Mouse (Mus musculus) stomach, embryonic 16.5 days (tissue): Measurements from ENCODE around the gene Nanos2. TPM values are rescaled to one million over a fixed set of nuclear protein-coding genes. Genes with fewer than 3 reads are reported as not detected.

Experiments
- ATAC-seq: fragments of 200-750 bp; cut with Nextera tagmentation; 2 replicates; pipeline ENCODE4 v1.8.0; 2017; ENCODE audit warnings: moderate number of reproducible peaks, moderate TSS enrichment; ENCODE audit not compliant: insufficient read depth, low FRiP score
- H3K27ac ChIP-seq: fragments of 300-500 bp; sonication (generic); 2 replicates; pipeline ENCODE4 v1.5.1; 2014; ENCODE audit warnings: low read length
- H3K27me3 ChIP-seq: fragments of 300-500 bp; sonication (generic); 2 replicates; pipeline ENCODE4 v1.6.1; 2014; ENCODE audit warnings: low read length, control low read depth, mixed read lengths; ENCODE audit not compliant: control insufficient read depth, insufficient read depth
- H3K36me3 ChIP-seq: fragments of 300-500 bp; sonication (generic); 2 replicates; pipeline ENCODE4 v1.6.1; 2014; ENCODE audit warnings: low read length; ENCODE audit not compliant: control insufficient read depth, insufficient read depth
- H3K4me1 ChIP-seq: fragments of 300-500 bp; sonication (generic); 2 replicates; pipeline ENCODE4 v1.6.1; 2014; ENCODE audit warnings: low read length, control low read depth, mixed read lengths; ENCODE audit not compliant: control insufficient read depth, insufficient read depth
- H3K4me2 ChIP-seq: fragments of 300-500 bp; sonication (generic); 2 replicates; pipeline ENCODE4 v1.6.1; 2014; ENCODE audit warnings: low read depth, low read length, mixed read lengths
- H3K4me3 ChIP-seq: fragments of 300-500 bp; sonication (generic); replicated peaks from 2 replicates; pipeline ENCODE4 v1.5.1; 2014; ENCODE audit warnings: mild to moderate bottlenecking, low read length
- H3K9ac ChIP-seq: fragments of 300-500 bp; sonication (generic); 2 replicates; pipeline ENCODE4 v1.6.1; 2014; ENCODE audit warnings: low read length
- H3K9me3 ChIP-seq: fragments of 300-500 bp; sonication (generic); replicated peaks from 2 replicates; pipeline ENCODE4 v1.6.1; 2016; ENCODE audit warnings: low read length, control low read depth; ENCODE audit not compliant: control insufficient read depth
- WGBS: fragments of 180-500 bp; shearing (Covaris S2); extraction: QIAGEN DNeasy Blood & Tissue Kit; methylation state at CpG from one replicate; pipeline ENCODE4 v1.1.7; 2014; 5-methylcytosine and 5-hydroxymethylcytosine counted together
- polyA plus RNA-seq: library from polyadenylated mRNA; unstranded; fragments of >200 nt; fragmentation: Nextera tagmentation; extraction: Ambion mirVana; gene quantifications from 2 replicates; pipeline ENCODE4 v1.2.1, GENCODE M21; 2015

Nanos2 gene
- polyA plus RNA-seq, 1 experiment from 2014 or later = not detected

- WGBS = 6% methylated on average over 12 of the region's 12 CpGs
- peak overlapping the region; percentile 90 for H3K27ac ChIP-seq
- H3K4me2 ChIP-seq = peak overlapping the region; percentile 78
- H3K9ac ChIP-seq = peak overlapping the region; percentile 42
- H3K36me3 ChIP-seq = peaks cover 6% of the 10 kb centered on the region; the same call in 1 of the 2 replicates
- H3K9me3 ChIP-seq = no peaks in the 10 kb centered on the region
- H3K4me1 ChIP-seq = peaks cover 45% of the 10 kb centered on the region
- peak overlapping the region; percentile 63 for H3K4me3 ChIP-seq
- H3K27me3 ChIP-seq = no peaks in the 10 kb centered on the region
- ATAC-seq = no peak
Measured at GRCm38 (mm10) chr7:19006476-19006875, 19.3 kb downstream of the Nanos2 start.

- no peaks in the 10 kb centered on the region for H3K27me3 ChIP-seq
- H3K27ac ChIP-seq = peak overlapping the region; percentile 90
- peak overlapping the region; percentile 44 for H3K4me2 ChIP-seq
- H3K4me1 ChIP-seq = peaks cover 43% of the 10 kb centered on the region
- peaks cover 6% of the 10 kb centered on the region; the same call in 1 of the 2 replicates for H3K36me3 ChIP-seq
- H3K4me3 ChIP-seq = no peak overlapping the region; the same call in 1 of the 2 replicates
- no peaks in the 10 kb centered on the region for H3K9me3 ChIP-seq
- 50% methylated on average over 13 of the region's 13 CpGs for WGBS
- peak overlapping the region; percentile 24; the same call in 1 of the 2 replicates for H3K9ac ChIP-seq
- peak; percentile 63 for ATAC-seq
Measured at GRCm38 (mm10) chr7:19007026-19007977, 20.1 kb downstream of the Nanos2 start.

GRCm38 (mm10) chr7:19010581-19010980 is 23.4 kb downstream of the Nanos2 start:
- Histone ChIP-seq H3K9ac (no peak overlapping the region), H3K9me3 (no peaks in the 10 kb centered on the region), H3K36me3 (no peaks in the 10 kb centered on the region), H3K4me2 (no peak overlapping the region), H3K4me3 (no peak overlapping the region), H3K27ac (no peak overlapping the region), H3K4me1 (peaks cover 33% of the 10 kb centered on the region), H3K27me3 (no peaks in the 10 kb centered on the region)
- WGBS = 69% methylated on average over 7 of the region's 7 CpGs
- no peak for ATAC-seq

DNA sequence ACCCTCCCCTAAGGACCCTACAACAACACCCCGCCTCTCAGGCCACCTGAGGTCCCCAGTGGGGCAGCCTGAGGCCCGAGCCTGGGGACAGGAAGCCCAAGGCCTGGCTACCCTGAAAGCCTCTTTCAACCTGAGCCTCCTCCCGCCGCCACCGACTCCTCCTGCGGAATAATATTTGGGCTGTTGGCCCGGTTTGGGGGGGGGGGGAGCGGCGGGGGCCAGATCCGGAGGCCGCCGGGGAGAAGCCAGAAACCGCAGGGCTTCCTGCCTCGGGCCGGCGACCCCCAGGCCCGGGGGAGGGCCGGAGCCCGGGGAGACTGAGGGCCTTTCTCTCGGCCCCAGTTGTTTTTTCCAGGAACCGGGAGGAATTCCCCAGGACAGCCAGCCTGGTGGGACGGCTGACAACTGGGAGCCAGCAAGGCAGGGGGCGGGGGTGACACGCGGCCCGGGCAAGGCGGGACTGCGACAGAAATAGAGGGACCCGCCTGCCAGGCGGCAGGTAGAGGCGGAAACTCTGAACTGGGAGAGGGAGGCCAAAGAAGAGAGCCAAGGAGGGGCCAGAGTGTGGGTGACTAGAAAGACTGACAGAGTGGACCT is 24.9 kb downstream of the Nanos2 start:
- Histone ChIP-seq H3K27ac (peak overlapping the region; percentile 77), H3K9me3 (no peaks in the 10 kb centered on the region), H3K4me3 (peak overlapping the region; percentile 44), H3K9ac (peak overlapping the region; percentile 84), H3K4me1 (peaks cover 19% of the 10 kb centered on the region), H3K36me3 (no peaks in the 10 kb centered on the region), H3K27me3 (no peaks in the 10 kb centered on the region), H3K4me2 (peak overlapping the region; percentile 70)
- WGBS = 3% methylated on average over 29 of the region's 31 CpGs
- ATAC-seq = peak; percentile 46

DNA sequence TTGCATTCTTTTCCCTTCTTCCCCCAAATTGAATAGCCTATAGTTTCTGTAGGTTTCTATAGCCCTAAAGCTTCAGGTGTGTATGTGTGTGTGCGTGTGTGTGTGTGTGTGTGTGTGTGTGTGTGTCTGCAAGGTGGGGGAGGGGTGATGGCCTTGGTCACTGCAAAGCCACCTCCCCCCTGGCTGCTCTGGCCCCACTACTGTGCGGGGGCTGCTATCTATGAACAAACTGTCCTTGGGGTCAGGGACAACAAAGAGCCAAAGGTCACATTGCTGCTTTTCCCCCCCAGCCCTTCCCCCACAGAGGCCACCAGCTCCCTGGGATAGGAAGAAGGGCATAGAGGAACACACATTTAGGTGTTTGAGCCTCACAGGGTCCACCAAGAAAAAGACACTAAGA is 25.7 kb downstream of the Nanos2 start:
- H3K27me3 ChIP-seq = no peaks in the 10 kb centered on the region
- peaks cover 18% of the 10 kb centered on the region; the same call in 1 of the 2 replicates for H3K4me1 ChIP-seq
- no peak for ATAC-seq
- H3K4me2 ChIP-seq = 0 out of 2 replicates have a peak overlapping the region, but pooled peaks have one; percentile 70
- no peak overlapping the region for H3K4me3 ChIP-seq
- H3K36me3 ChIP-seq = no peaks in the 10 kb centered on the region
- H3K27ac ChIP-seq = no peak overlapping the region; the same call in 1 of the 2 replicates
- WGBS = 48% methylated on average over 2 of the region's 2 CpGs
- no peaks in the 10 kb centered on the region for H3K9me3 ChIP-seq
- H3K9ac ChIP-seq = no peak overlapping the region

- no peak for ATAC-seq
- no peak overlapping the region for H3K27ac ChIP-seq
- H3K9me3 ChIP-seq = no peaks in the 10 kb centered on the region
- no peaks in the 10 kb centered on the region for H3K27me3 ChIP-seq
- H3K4me1 ChIP-seq = peaks cover 13% of the 10 kb centered on the region; the same call in 1 of the 2 replicates
- no peak overlapping the region for H3K9ac ChIP-seq
- 66% methylated on average over 15 of the region's 15 CpGs for WGBS
- no peak overlapping the region for H3K4me2 ChIP-seq
- H3K36me3 ChIP-seq = no peaks in the 10 kb centered on the region
- H3K4me3 ChIP-seq = no peak overlapping the region
Measured at GRCm38 (mm10) chr7:19014452-19014851, 27.3 kb downstream of the Nanos2 start.

DNA sequence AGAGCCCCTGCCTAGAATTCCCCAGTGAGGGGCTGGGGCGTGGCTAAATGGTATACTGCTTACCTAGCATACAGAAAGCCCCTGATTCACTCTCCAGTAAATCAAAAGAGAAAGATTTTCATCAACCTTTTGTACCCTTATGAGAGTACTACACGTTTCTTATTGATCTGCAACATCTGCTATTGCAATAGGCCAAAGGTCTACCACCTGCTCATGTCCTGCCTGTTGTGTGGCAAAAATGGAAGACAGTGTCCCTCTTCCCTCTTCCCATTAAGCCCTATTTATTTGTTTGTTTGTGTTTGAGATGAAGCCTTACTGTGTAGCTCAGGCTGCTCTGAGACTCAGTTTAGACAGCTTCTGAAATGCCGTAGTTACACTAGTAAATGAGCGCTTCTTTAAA is 28.8 kb downstream of the Nanos2 start:
- Histone ChIP-seq H3K36me3 (no peaks in the 10 kb centered on the region), H3K9ac (no peak overlapping the region), H3K4me3 (no peak overlapping the region), H3K4me2 (no peak overlapping the region), H3K4me1 (peaks cover 9% of the 10 kb centered on the region; the same call in 1 of the 2 replicates), H3K9me3 (no peaks in the 10 kb centered on the region), H3K27ac (no peak overlapping the region), H3K27me3 (0 out of 2 replicates have a peak, but pooled peaks cover 4% of the 10 kb centered on the region)
- ATAC-seq = no peak
- 86% methylated on average over 4 of the region's 4 CpGs for WGBS

- Histone ChIP-seq H3K9me3 (no peaks in the 10 kb centered on the region), H3K36me3 (no peaks in the 10 kb centered on the region), H3K9ac (no peak overlapping the region), H3K4me1 (0 out of 2 replicates have a peak, but pooled peaks cover under 1% of the 10 kb centered on the region), H3K27ac (no peak overlapping the region), H3K4me3 (no peak overlapping the region), H3K27me3 (peaks cover 21% of the 10 kb centered on the region), H3K4me2 (no peak overlapping the region)
- no peak for ATAC-seq
- WGBS = 87% methylated on average over 7 of the region's 7 CpGs
Measured at GRCm38 (mm10) chr7:19017909-19018308, 30.7 kb downstream of the Nanos2 start.

DNA sequence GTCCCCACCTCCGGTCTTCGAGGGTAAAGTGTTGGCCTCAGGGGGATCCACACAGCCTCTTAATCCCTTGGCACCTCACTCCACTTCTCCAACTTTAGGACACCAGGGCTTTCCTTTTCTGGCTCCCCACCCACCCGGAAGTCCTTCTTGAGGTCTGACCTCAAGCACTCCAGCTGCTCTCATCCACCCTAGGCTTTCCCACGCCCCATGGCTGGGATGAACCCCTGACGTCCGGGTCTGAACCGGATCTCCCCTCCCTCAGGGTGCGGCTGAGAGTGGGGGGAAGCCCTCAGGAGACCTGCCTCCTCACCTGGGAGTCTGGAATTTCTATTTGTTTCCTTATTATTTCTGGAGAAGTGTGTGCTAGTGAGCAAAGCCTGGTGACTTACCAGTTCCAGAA is 33.8 kb downstream of the Nanos2 start:
- Histone ChIP-seq H3K4me2 (peak overlapping the region; percentile 38), H3K27me3 (peaks cover 28% of the 10 kb centered on the region), H3K36me3 (no peaks in the 10 kb centered on the region), H3K27ac (peak overlapping the region; percentile 14; the same call in 1 of the 2 replicates), H3K9ac (no peak overlapping the region), H3K9me3 (no peaks in the 10 kb centered on the region), H3K4me1 (peaks cover 11% of the 10 kb centered on the region), H3K4me3 (peak overlapping the region; percentile 94)
- ATAC-seq = no peak
- 16% methylated on average over 8 of the region's 8 CpGs for WGBS
